Mouse (Mus musculus): ENCODE measurements at regions not wholly inside any gene's neighbourhood (a gene's known extent, or its start where the extent isn't known, plus 50 kb on each side); places are given as distances from the start of the nearest gene placed in this dataset.

DNA sequence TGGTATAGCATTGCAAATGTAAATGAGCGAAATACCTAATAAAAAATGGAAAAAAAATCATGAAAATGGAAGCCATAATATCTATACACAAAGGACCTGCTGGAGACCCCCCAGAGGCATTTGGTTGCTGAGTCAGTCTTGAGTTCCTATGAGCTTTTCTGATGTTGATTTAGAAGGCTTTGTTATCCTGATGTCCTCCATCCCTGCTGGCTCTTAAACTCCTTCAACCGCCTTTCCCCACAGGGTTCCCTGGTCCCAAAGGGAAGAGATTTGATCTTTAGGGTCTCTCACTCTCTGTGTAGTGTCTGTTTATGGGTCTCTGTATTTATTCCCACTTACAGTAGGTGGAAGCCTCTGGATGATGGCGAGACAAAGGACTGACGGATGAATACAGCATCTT is 356.6 kb upstream of the Robo2 start:
- no peak for TF ChIP-seq CTCF (IDR thresholded peaks at IDR 0.05; ENCODE audit: low read depth, low read length)
- TF ChIP-seq POLR2A (IDR thresholded peaks at IDR 0.05; ENCODE audit: extremely low read depth, insufficient read depth, low read length), result no peak

Data from liver, adult 2 months (tissue).